Mouse (Mus musculus) midbrain, embryonic 10.5 days (tissue): ENCODE results near the gene Pitpnm1. TPM values are rescaled to one million over a fixed set of nuclear protein-coding genes. Genes with fewer than 3 reads are reported as not detected.
"Not testable (repeated sequence)": the region's sequence is repeated elsewhere in the genome, so short reads cannot be mapped to it uniquely, and the experiment has no call there.

Experiments used
- DNase-seq: peaks from one replicate; pipeline ENCODE4 v3.0.0-alpha.2; 2017; ENCODE audit warnings: low spot score
- H3K27ac ChIP-seq: fragments of 300-500 bp; sonication (generic); replicated peaks from 2 replicates; pipeline ENCODE4 v1.5.1; 2016; ENCODE audit warnings: mild to moderate bottlenecking
- H3K27me3 ChIP-seq: fragments of 300-500 bp; sonication (generic); 2 replicates; pipeline ENCODE4 v1.6.1; 2016; ENCODE audit warnings: low read depth, mild to moderate bottlenecking; ENCODE audit not compliant: poor library complexity, severe bottlenecking
- H3K36me3 ChIP-seq: fragments of 300-500 bp; sonication (generic); 2 replicates; pipeline ENCODE4 v1.6.1; 2016; ENCODE audit warnings: mild to moderate bottlenecking, moderate library complexity
- H3K4me1 ChIP-seq: fragments of 300-500 bp; sonication (generic); 2 replicates; pipeline ENCODE4 v1.6.1; 2016
- H3K4me3 ChIP-seq: fragments of 300-500 bp; sonication (generic); 2 replicates; pipeline ENCODE4 v1.5.1; 2016; ENCODE audit warnings: mild to moderate bottlenecking, moderate library complexity
- H3K9me3 ChIP-seq: fragments of 300-500 bp; sonication (generic); replicated peaks from 2 replicates; pipeline ENCODE4 v1.6.1; 2016; ENCODE audit warnings: mild to moderate bottlenecking
- WGBS: fragments of 180-500 bp; shearing (Covaris S2); methylation state at CpG from one replicate; pipeline ENCODE4 v1.1.7; 2016; 5-methylcytosine and 5-hydroxymethylcytosine counted together
- polyA plus RNA-seq: library from polyadenylated mRNA; unstranded; fragments of >200 nt; fragmentation: Nextera tagmentation; extraction: Ambion mirVana; gene quantifications from 2 replicates; pipeline ENCODE4 v1.2.1, GENCODE M21; 2016

The Pitpnm1 gene
- polyA plus RNA-seq, 1 experiment from 2014 or later, result 12.8 TPM

DNA sequence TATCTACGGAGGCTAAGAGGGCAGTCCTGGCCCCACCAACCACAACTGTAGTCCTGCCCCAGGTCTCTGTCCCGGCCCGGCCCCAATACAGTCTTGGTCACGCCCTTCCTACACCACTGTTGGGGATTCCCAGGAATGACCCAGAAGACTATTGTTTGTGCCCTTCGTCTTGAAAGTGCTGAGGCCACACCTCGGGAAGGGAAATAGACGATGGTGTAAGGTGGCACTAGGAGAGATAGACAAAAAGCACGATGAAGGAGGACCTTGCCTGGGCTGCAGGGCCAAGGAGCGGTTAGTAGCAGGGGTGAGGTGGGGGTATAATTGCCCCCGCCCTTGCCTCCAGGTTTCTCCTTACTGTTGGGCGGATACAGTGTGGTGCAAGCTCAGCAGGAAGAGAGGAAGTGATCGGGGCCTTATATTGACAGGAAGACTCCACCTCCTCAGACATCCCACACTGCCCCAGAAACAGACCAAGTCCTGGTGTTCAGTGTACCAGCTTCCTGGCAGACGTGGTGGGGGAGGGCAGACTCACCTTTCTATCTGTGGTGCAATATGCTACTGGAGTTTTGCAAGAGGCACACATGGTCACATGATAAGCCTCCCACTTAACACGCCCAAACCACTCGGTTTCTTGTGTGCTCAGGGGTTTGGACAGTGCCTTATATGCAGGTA is 40.6 kb upstream of the Pitpnm1 start, which contains the start of gene Gstp3:
Gene Gstp3 (minus strand): TSS at position 501 of the 672 bp plus-strand sequence.
- WGBS, result 86% methylated on average over 15 of the region's 15 CpGs
- no peak for DNase-seq
- no peaks in the 10 kb centered on the region for H3K36me3 ChIP-seq
- peaks cover 12% of the 10 kb centered on the region for H3K4me1 ChIP-seq
- H3K27me3 ChIP-seq, result no peaks in the 10 kb centered on the region
- H3K27ac ChIP-seq, result no peak within 1 kb of the TSS
- no peaks in the 10 kb centered on the region for H3K9me3 ChIP-seq
- H3K4me3 ChIP-seq, result no peak within 1 kb of the TSS

DNA sequence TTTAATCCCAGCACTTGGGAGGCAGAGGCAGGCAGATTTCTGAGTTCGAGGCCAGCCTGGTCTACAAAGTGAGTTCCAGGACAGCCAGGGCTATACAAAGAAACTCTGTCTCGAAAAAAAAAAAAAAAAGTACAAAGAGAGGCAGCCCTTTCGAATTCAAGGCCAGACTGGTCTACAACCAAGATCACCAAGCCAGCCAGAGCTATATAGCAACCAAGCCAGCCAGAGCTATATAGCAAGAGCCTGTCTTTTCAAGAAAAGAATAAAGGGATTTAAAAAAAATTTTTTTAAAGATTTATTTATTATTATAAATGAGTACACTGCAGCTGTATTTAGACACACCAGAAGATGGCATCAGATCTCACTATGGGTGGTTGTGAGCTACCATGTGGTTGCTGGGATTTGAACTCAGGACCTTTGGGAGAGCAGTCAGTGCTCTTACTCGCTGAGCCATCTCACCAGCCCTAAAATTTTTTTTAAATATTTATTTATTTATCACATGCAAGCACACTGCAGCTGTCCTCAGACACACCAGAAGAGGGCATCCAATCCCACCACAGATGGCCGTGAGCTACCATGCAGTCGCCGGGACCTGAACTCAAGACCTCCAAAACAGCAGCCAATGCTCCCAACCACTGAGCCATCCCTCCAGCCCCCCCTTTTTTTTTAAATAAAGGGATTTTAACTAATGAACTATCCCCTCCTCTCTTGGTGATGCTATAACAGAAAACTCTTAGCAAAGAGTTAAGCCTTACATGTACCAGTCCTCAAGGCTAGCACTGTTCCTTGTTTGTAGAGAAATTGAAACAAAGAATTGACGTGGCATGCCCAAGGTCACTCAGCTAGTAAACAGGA is 39.5 kb upstream of the Pitpnm1 start:
- H3K36me3 ChIP-seq, H3K27me3 ChIP-seq, H3K9me3 ChIP-seq, H3K4me3 ChIP-seq, H3K27ac ChIP-seq, DNase-seq: not testable (repeated sequence)
- 88% methylated on average over 8 of the region's 8 CpGs for WGBS
- H3K4me1 ChIP-seq, result peaks cover 12% of the 10 kb centered on the region

DNA sequence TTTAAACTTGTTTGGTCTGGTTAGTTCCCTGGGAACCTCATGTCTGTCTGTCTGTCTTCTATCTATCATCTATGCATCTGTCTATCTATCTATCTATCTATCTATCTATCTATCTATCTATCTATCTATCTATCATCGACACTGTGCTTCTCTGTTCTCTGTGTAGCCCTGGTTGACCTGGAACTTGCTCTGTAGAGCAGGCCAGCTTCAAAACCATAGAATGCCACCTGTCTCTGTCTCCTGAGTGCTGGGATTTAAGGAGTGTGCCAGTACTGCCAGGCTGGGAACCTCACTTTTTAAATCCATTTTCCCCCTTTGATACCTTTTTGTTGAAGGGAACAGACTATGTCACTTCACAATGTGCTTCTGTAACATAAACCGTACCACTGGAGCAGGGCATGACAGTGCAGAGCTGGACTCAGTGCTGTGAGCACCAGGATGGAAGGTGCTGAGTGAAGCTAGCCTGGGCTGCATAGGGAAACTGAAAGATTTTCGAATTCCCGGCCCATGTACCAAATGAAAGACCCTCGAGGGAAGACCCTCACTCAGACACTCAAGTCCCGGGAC is 38.8 kb upstream of the Pitpnm1 start:
- H3K4me1 ChIP-seq, result peaks cover 9% of the 10 kb centered on the region
- no peak for DNase-seq
- WGBS, result 90% methylated on average over 6 of the region's 6 CpGs

DNA sequence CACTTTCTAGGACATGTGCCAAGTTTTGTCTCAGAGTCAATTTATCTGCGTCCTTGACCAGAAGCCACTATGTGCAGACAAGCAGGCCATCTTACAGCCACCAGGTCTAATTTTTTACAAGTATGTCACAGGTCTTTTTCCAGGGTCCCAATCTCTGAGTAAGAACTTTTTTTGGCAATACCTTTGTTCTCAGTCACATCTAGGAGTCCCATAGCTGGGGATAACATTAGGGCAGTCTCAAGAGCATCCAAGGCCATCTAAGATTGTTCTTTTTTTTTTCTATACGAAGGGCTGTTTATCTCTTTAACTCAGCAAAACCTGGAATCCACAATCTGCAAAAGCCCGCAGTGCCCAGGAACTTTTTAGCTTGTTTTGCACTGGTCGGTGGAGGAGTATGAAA is 36.4 kb upstream of the Pitpnm1 start:
- H3K27ac ChIP-seq, H3K9me3 ChIP-seq, H3K4me3 ChIP-seq, H3K4me1 ChIP-seq, DNase-seq, H3K27me3 ChIP-seq, H3K36me3 ChIP-seq: not testable (repeated sequence)
- WGBS, result 89% methylated on average over 4 of the region's 4 CpGs

More for the DNA sequence above, 38.8 kb upstream of the Pitpnm1 start:
- Histone ChIP-seq H3K9me3 (no peaks in the 10 kb centered on the region), H3K27me3 (no peaks in the 10 kb centered on the region), H3K27ac (no peak overlapping the region), H3K4me3 (no peak overlapping the region), H3K36me3 (no peaks in the 10 kb centered on the region)

DNA sequence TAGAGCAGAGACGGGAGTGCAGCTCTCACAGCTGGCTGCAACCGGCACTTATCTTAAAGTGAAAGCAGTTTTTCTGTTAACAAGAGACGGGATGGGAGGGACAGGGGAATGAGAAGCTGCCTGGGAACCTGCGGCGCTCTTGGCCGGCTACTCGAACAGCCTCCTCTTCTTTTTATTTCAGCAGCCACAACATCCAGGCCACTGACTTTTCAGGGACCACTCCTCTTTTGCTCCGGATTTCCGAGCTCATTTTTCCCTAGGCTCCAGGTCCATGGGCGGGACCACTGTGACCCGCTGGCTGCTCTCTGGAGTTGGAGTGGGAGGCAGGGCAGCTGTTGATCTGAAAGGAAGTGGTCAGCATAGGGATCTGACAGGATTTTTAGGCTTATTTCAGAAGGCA is 35.3 kb upstream of the Pitpnm1 start:
- not testable (repeated sequence) for DNase-seq, H3K4me1 ChIP-seq, H3K4me3 ChIP-seq, H3K36me3 ChIP-seq, H3K27me3 ChIP-seq, H3K9me3 ChIP-seq, H3K27ac ChIP-seq
- WGBS, result 53% methylated on average over 6 of the region's 11 CpGs

DNA sequence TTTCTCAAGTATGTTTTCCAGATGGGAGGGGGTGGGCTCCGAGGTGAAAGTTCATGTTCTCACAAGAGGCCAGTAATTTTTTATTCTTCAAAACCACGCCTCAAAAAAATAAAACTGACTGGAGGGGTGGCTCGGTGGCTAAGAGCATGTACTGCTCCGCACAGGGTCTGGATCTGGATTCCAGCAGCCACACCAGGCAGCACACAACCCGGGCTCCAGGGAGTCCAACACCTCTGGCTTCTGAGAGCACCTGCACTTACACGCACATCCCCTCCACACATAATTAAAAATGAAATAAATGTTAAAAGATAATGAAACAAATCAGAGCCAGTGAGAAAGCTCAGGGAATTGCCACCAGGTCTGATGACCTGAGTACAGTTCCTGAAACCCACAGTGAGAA is 33.5 kb upstream of the Pitpnm1 start:
- Histone ChIP-seq H3K27ac (no peak overlapping the region), H3K27me3 (no peaks in the 10 kb centered on the region), H3K36me3 (no peaks in the 10 kb centered on the region), H3K4me1 (no peaks in the 10 kb centered on the region; the same call in 1 of the 2 replicates), H3K4me3 (no peak overlapping the region), H3K9me3 (no peaks in the 10 kb centered on the region)
- DNase-seq, result no peak
- 92% methylated on average over 6 of the region's 6 CpGs for WGBS

DNA sequence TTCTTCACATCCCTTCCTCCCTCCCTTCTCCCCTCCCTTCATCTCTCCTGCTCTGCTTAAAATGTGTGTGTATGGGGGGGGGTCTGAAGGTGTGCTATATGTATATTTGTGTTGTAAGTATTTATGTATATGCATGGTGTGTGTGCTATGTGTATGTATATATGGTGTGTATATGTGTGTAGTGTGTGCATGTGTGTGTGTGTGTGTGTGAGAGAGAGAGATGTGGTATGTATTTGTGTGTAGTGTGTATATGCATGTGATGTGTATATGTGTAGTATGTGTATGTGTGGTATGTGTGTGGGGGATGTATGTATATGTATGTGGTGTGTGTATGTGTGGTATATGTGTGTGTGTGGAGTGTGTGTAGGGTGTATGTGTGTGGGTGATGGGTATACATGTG is 32.9 kb upstream of the Pitpnm1 start:
- H3K4me1 ChIP-seq, result no peaks in the 10 kb centered on the region; the same call in 1 of the 2 replicates
- no peak for DNase-seq
- H3K9me3 ChIP-seq, result no peaks in the 10 kb centered on the region
- no peaks in the 10 kb centered on the region for H3K36me3 ChIP-seq
- no peak overlapping the region for H3K27ac ChIP-seq
- H3K27me3 ChIP-seq, result no peaks in the 10 kb centered on the region
- no peak overlapping the region for H3K4me3 ChIP-seq

DNA sequence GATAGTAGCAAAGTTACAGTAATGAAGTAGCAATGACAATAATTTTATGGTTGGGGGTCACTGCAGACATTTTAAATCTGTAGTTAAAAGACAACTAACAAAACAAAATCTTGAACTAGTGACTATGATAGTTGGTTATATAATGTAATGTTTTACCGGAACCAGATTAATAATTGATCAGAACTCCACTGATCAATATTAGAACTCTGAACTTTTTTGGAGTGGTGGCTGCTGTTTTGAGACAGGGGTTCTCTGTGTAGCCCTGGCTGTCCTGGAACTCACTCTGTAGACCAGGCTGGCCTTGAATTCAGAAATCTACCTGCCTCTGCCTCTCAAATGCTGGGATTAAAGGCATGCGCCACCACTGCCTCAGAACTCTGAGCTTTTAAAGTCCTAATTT is 31.6 kb upstream of the Pitpnm1 start:
- not testable (repeated sequence) for H3K27ac ChIP-seq, H3K27me3 ChIP-seq, H3K4me3 ChIP-seq, H3K9me3 ChIP-seq, H3K4me1 ChIP-seq, DNase-seq, H3K36me3 ChIP-seq
- WGBS, result 96% methylated on average over 2 of the region's 2 CpGs

DNA sequence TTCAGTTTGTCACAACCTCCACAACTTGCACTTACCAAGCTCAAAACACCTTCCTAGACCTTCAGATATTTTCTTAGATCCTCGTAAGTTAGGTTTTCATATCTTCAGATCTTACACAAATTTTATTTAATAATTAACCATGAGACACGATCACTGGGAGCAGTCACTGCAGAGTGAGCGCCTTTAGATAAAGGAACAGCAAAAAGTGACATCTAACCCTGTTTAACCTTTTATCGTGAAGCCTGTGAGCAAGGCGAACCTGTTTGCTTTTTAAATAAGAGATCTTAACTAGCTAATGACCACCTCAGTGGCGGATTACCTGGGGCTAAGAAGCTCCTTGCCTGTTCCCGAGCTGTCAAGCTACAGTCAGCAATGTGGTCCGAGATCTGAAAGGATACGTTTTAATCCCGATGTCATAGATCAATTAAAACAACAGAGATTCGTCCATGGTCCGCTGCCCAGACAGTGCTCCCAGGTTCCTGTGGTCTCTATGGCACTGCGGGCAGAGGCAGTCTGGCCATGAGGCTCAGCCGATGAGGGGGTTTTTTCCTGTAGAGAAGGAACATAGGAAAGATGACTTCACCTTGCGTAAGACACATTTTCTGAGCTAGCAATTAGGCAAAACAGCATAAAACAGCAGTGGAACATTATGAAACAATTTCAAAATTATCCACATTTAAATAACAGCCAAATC is 30.9 kb upstream of the Pitpnm1 start:
- H3K36me3 ChIP-seq, result no peaks in the 10 kb centered on the region
- H3K4me3 ChIP-seq, result no peak overlapping the region
- H3K27ac ChIP-seq, result no peak overlapping the region
- WGBS, result 64% methylated on average over 15 of the region's 15 CpGs
- no peaks in the 10 kb centered on the region for H3K27me3 ChIP-seq
- no peak for DNase-seq
- no peaks in the 10 kb centered on the region for H3K9me3 ChIP-seq
- H3K4me1 ChIP-seq, result no peaks in the 10 kb centered on the region; the same call in 1 of the 2 replicates

DNA sequence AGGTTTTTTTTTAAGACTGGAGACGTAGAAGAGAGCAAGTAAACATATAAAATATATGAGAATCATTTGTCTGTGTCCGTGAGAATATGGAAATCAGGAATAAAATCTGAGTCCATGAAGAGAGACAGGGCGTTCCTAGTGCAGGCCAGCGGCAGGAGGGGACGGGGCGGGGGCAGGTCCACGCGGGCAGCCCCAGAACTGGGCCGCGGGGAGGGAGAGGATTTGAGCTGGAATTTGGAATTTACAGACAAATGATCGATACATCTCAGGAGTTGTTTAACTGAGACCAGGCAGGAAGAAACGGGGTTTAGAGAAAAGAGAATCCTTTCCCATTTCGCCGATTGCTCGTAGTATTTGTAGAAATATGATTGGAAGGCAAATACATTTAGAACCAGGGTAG is 29.5 kb upstream of the Pitpnm1 start:
- WGBS, result 77% methylated on average over 15 of the region's 15 CpGs
- Histone ChIP-seq H3K27me3 (no peaks in the 10 kb centered on the region), H3K4me1 (no peaks in the 10 kb centered on the region; the same call in 1 of the 2 replicates), H3K36me3 (no peaks in the 10 kb centered on the region), H3K27ac (no peak overlapping the region), H3K4me3 (no peak overlapping the region), H3K9me3 (no peaks in the 10 kb centered on the region)
- DNase-seq, result no peak

DNA sequence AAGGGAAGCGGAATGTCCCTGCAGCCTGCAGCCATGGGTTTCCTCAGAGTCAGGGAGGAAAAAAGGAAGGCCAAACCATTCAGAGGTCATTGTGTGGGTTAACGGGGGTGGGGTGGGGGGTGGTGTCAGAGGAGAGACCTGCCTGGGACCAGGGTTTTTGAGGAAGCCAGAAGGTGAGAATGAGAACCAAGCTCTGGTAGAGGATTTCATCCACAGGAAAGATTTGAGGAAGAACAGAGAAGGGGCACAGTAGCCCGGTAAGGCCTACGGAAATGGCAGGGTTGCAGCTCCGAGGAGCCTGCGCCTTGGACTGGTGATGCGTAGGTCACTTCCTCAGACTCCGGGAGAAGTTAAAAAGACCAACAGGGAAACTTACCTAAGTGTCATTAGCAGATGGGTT is 29.0 kb upstream of the Pitpnm1 start:
- Histone ChIP-seq H3K27me3 (no peaks in the 10 kb centered on the region), H3K4me1 (no peaks in the 10 kb centered on the region; the same call in 1 of the 2 replicates), H3K4me3 (no peak overlapping the region), H3K36me3 (no peaks in the 10 kb centered on the region), H3K27ac (no peak overlapping the region), H3K9me3 (no peaks in the 10 kb centered on the region)
- DNase-seq, result no peak
- 81% methylated on average over 8 of the region's 8 CpGs for WGBS

DNA sequence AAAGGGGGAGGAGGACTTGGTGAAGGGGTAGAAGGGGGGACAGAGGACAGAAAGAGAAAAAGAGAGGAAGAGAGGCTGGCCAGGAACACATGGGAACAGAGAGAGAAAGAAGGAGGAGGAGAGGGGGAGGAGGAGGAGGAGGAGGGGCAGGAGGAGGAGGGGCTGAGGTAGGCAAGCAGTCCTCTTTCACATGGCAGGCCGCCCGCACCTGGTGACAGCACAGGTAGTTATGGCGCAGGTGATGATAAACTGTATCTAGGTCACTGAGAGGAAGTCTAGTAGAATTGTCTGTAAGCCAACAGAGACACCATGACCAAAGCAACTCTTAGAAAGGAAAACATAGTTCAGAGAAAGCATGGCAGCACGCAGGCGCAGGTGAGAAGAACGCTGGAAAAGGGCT is 28.4 kb upstream of the Pitpnm1 start:
- Histone ChIP-seq H3K27ac (no peak overlapping the region), H3K4me1 (no peaks in the 10 kb centered on the region; the same call in 1 of the 2 replicates), H3K9me3 (0 out of 2 replicates have a peak, but pooled peaks cover 1% of the 10 kb centered on the region), H3K36me3 (no peaks in the 10 kb centered on the region), H3K4me3 (no peak overlapping the region), H3K27me3 (no peaks in the 10 kb centered on the region)
- DNase-seq, result no peak
- 89% methylated on average over 6 of the region's 6 CpGs for WGBS
